Mouse (Mus musculus) ZHBTc4 (cell line): ENCODE measurements at regions not wholly inside any gene's neighbourhood (a gene's known extent, or its start where the extent isn't known, plus 50 kb on each side); places are given as distances from the start of the nearest gene placed in this dataset.

ENCODE experiments used
- DNase-seq: peaks from one replicate; pipeline ENCODE4 v3.0.0-alpha.2; 2011; ENCODE audit warnings: low read depth, low spot score

DNA sequence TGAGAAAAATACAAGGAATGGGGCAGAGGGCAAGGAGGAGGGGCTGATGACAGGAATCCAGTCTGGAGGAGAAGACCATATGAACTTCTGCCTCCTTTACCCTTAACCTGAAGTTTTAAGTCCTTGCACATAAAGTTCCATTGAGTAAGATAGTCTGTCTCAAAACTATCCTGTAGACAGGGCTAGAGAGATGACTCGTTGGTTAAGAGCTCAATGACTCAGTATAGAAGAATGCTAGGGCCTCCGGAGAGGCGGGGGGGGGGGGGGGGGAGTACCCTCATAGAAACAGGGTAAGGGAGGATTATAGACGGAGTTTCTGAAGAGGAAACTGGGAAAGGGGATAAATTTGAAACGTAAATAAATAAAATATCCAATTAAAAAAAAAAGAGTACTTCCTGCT is 191.8 kb upstream of the Gcfc2 start:
- no peak for DNase-seq

- DNase-seq = no peak
Observed at GRCm38 (mm10) chr6:81733527-81733926, 189.9 kb upstream of the Gcfc2 start.

- no peak for DNase-seq
Observed at GRCm38 (mm10) chr6:81738466-81738865, 185.0 kb upstream of the Gcfc2 start.

GRCm38 (mm10) chr6:81749681-81750080 is 173.8 kb upstream of the Gcfc2 start:
- DNase-seq = no peak

DNA sequence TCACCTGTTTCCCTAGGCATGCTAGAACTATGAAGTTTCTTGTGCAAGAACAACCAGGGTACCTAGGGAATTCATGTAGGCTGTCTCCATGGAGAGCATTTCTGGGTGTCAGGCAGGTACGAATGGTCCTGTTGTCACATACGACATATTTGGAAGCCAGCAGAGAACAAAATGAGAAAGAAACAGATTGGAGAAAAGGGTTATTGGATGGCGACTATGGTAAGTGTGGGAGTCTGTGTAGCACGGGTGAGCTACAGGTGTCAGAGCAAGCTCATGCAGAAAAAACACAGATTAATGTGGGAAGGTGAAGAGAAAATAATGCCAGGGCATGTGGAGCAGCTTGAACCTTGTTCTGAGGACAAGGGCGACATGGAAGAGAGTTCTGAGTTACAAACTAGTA is 171.8 kb upstream of the Gcfc2 start:
- no peak for DNase-seq

GRCm38 (mm10) chr6:81756242-81756641 is 167.2 kb upstream of the Gcfc2 start:
- DNase-seq = no peak

DNA sequence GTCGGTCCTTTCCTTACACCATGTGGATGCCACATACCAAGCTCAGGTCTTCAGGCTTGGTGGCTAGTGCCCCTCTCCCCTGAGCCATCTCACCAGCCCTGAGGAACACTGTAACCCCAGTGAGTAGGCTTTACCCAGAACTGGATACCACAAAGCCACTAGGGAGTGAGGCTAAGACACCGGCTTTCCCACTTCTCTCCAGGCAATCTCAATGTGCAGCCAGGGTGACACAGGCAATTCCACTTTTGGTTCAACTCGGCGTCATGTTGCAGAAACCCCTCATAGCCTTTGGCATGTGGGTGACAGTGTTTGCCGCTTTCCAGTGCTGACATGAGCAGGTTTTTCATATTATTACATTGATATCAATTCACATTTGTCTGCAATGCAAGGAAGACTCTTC is 164.6 kb upstream of the Gcfc2 start:
- DNase-seq = no peak

GRCm38 (mm10) chr6:81760181-81760580 is 163.3 kb upstream of the Gcfc2 start:
- no peak for DNase-seq

- no peak for DNase-seq
Observed at GRCm38 (mm10) chr6:81765831-81766230, 157.6 kb upstream of the Gcfc2 start.

DNA sequence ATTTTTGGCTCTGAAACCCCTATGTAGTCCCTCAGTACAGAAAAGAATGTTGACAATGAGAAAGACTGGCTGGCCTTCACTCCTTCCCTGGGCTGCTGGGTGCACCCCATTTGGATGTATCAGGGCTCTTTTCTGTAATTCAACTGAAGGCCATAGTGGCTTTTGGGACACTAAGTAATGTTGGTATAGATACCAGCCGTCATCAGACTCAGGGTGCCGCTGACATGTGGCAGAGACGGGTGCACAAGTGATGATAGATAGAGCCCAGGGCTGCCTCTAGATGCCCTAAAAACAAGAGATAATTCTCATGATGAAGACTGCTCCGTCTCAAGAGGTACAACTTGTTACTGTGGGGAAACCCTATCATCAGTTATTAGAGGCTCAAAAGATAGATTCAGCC is 156.7 kb upstream of the Gcfc2 start:
- no peak for DNase-seq

DNA sequence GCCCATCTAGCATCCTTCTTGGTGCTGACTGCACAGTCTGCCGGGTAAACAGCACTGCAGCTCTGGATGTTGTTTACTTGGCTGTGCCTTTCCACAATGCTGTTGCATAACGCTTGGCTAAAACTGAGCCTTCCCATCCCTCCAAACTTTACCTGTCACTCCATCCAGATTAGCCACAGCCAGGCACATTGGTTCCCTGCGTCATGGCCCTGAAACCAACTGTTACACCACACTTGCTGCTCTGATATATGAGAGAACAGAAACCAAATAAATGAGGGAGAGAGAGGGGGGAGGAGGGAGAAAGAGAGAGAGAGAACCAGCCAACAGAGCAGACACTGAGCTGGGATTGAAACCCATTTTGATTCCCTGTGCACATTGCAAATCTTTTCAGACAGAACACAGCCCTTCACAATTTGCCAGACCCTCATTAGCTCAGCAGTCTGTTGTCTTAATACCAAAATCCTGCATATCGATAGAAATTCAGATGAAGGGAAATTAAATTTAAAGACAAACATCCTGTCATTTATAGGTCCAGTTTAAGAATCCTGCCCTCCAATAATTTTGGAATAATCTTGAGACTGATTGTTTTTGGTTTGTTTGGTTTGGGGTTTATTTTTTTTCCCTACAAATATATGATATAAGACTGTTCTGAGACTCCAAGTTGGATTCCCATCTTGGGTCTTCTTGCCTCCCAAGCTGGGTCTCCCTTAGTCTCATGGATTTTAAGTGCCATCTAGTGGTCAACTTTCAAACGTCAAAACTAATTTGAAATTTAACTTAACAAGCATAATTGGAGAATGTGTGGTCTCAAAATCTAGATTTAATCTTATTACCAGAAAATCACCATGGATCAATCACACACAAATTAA is 154.6 kb upstream of the Gcfc2 start:
- peak; percentile 50 for DNase-seq

DNA sequence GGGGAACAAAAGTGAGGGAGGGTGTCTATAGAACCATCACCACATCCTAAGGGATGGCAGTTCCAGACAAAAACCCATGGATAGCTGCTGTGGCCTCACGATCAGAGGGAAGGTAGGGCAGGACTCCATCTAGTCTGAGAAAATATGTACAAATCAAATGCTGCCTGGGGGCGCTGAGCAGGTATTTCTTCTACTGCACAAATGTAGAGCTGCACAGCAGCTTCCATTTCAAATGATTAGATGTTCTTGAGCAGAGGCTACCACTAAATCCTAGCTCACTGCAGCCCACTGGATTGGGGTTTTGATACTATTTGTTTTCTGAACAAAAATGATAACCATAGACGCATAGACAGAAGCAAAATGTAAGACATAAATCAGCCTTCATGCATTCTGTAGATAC is 153.2 kb upstream of the Gcfc2 start:
- no peak for DNase-seq

- DNase-seq = peak; percentile 26
Observed at GRCm38 (mm10) chr6:81771862-81772261, 151.6 kb upstream of the Gcfc2 start.

- DNase-seq = no peak
Observed at GRCm38 (mm10) chr6:81782131-81782530, 141.3 kb upstream of the Gcfc2 start.

- DNase-seq = no peak
Observed at GRCm38 (mm10) chr6:81782815-81783435, 140.5 kb upstream of the Gcfc2 start.

DNA sequence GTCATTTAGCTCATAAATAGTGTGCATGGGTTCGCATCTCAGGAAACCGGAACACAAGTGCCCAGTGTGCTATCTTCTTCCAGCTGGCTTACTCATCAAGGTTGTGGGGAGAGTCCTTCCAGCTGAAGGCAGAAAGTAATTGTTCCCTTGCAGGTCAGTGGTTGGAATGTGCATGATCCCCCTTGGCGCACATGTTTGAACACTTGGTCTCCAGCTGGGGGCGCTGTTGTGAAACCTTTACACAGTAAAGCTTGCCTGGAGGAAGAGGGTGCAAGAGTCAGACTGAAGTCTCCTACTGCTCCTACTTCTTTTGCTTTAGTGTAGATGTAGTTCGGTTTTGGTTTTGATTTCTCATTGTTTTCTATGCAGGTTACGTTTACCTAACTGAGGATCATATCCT is 128.2 kb upstream of the Gcfc2 start:
- peak; percentile 81 for DNase-seq

DNA sequence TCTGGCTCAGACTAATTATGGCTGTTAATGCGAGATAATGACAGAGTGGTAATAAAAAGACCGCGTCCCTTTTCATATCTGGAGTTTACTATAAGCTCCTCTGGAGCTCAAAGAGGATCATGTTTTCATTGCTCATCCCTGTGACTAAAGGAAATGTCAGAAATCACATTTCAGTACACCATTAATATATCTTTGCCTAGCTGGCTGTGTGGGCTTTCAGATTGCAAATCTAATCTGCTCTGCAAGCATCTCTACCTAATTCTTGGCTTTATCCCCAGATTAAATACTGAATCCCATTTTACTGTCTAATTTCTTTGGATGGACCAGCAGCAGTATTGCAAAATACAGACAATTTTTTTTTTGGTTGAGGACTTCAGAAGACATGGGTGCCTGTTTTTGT is 122.6 kb upstream of the Gcfc2 start:
- no peak for DNase-seq

GRCm38 (mm10) chr6:81801804-81802203 is 121.7 kb upstream of the Gcfc2 start:
- no peak for DNase-seq

GRCm38 (mm10) chr6:81805942-81806341 is 117.5 kb upstream of the Gcfc2 start:
- DNase-seq = no peak

- no peak for DNase-seq
Observed at GRCm38 (mm10) chr6:81808712-81809111, 114.8 kb upstream of the Gcfc2 start.

GRCm38 (mm10) chr6:81815248-81815961 is 108.1 kb upstream of the Gcfc2 start:
- no peak for DNase-seq

DNA sequence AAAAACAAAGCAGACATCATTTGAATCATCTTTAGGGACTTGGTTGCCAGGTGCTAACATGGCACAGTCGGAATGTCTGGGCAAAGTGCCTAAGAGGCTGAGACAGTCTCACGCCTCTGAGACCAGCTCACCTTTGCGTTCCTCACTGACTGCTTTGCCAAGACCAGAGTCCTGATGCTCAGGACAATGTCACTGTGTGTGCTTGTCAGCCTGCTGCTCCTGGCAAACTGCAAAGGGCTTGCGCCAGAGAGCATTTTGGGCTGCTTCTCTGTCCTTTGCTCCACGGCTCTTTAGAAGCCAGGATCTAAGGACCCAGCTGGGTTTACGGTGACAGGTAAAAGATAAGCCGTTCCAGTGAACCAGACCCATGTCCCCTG is 107.5 kb upstream of the Gcfc2 start:
- no peak for DNase-seq
